Mouse (Mus musculus) ES-CJ7 (cell line): ENCODE results near the gene Hs3st2.

Experiments
- DNase-seq: peaks from one replicate; pipeline ENCODE4 v3.0.0; 2011; ENCODE audit warnings: low read depth, low spot score

The Hs3st2 gene

GRCm38 (mm10) chr7:121391225-121391983 lies at the start of gene Hs3st2:
Hs3st2 (plus strand) TSS chr7:121391859.
- DNase-seq, result peak; percentile 80

GRCm38 (mm10) chr7:121348284-121348963 lies 43.2 kb upstream of the Hs3st2 start:
- DNase-seq, result no peak

GRCm38 (mm10) chr7:121351688-121352087 lies 40.0 kb upstream of the Hs3st2 start:
- no peak for DNase-seq

- peak; percentile 15 for DNase-seq
Measured at GRCm38 (mm10) chr7:121361448-121361847, 30.2 kb upstream of the Hs3st2 start.

GRCm38 (mm10) chr7:121365584-121365983 lies 26.1 kb upstream of the Hs3st2 start:
- DNase-seq, result no peak

- no peak for DNase-seq
Measured at GRCm38 (mm10) chr7:121367185-121367584, 24.5 kb upstream of the Hs3st2 start.

GRCm38 (mm10) chr7:121371990-121372389 lies 19.7 kb upstream of the Hs3st2 start:
- no peak for DNase-seq

GRCm38 (mm10) chr7:121375456-121375855 lies 16.2 kb upstream of the Hs3st2 start:
- no peak for DNase-seq

- no peak for DNase-seq
Measured at GRCm38 (mm10) chr7:121378942-121379341, 12.7 kb upstream of the Hs3st2 start.

- peak; percentile 9 for DNase-seq
Measured at GRCm38 (mm10) chr7:121391984-121392739, 503 bp downstream of the Hs3st2 start.

- peak; percentile 5 for DNase-seq
Measured at GRCm38 (mm10) chr7:121392740-121392993, 1.0 kb downstream of the Hs3st2 start.

GRCm38 (mm10) chr7:121393884-121394283 lies 2.2 kb downstream of the Hs3st2 start:
- no peak for DNase-seq

- DNase-seq, result no peak
Measured at GRCm38 (mm10) chr7:121394875-121395274, 3.2 kb downstream of the Hs3st2 start.

GRCm38 (mm10) chr7:121410716-121411506 lies 19.3 kb downstream of the Hs3st2 start:
- no peak for DNase-seq

GRCm38 (mm10) chr7:121411507-121411898 lies 19.8 kb downstream of the Hs3st2 start:
- no peak for DNase-seq

GRCm38 (mm10) chr7:121436884-121437283 lies 45.2 kb downstream of the Hs3st2 start:
- no peak for DNase-seq

GRCm38 (mm10) chr7:121441186-121441585 lies 49.5 kb downstream of the Hs3st2 start:
- no peak for DNase-seq

- DNase-seq, result no peak
Measured at GRCm38 (mm10) chr7:121444336-121444735, 52.7 kb downstream of the Hs3st2 start.

- no peak for DNase-seq
Measured at GRCm38 (mm10) chr7:121446281-121446680, 54.6 kb downstream of the Hs3st2 start.

- no peak for DNase-seq
Measured at GRCm38 (mm10) chr7:121450951-121451843, 59.5 kb downstream of the Hs3st2 start.

- DNase-seq, result peak; percentile 6
Measured at GRCm38 (mm10) chr7:121456716-121457115, 65.1 kb downstream of the Hs3st2 start.
